Mouse (Mus musculus) right cerebral cortex, postnatal 14 days (tissue): ENCODE measurements at regions not wholly inside any gene's neighbourhood (a gene's known extent, or its start where the extent isn't known, plus 50 kb on each side); places are given as distances from the start of the nearest gene placed in this dataset.

Experiments
- DNase-seq: peaks from one replicate; pipeline ENCODE4 v3.0.0; 2022

DNA sequence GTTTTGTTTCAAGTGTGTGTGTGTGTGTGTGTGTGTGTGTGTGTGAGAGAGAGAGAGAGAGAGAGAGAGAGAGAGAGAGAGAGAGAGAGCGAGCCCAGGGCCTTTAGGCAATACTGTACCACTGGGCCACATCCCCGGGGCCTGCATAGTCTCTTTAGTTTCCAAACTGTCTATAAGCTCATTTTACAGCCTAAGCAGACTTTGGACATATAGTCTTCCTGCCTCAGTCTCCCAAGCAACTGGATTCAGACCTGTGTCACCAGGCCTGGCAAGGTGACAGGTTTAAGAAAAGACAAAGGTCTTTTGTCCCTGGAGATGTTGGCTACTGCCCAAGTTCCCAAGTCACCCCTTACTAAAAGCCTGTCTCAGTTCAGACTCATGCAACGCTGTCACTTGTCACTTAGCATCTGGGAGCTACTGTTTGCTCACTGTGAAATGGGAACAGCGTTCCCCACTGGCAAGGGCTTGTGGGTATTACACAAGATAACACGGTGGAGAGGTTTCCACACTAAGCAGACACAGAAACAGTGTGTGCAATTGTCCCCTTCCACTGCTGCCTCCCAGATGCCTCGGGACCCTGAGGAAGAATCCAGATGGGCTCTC is 113.6 kb upstream of the Irf2bp2 start:
- no peak for DNase-seq

DNA sequence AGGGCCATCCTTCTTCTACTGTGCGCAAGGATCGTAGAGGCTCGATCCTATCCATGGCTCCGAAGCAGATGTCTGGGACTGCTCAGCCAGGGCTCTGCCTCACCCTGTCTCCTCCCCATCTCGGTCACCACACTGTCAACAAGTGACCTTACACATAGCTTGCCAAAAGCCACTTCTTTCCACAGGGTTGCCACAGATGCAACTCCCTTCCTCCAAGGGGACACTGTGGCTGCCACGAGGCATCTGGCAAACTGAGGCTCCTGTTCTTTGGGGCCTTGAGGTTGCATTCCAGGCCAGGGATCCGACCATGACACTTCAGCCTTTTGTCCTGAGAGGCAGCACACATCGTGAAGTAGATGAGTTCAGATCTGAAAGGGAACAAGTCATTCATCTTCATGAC is 112.5 kb upstream of the Irf2bp2 start:
- no peak for DNase-seq

DNA sequence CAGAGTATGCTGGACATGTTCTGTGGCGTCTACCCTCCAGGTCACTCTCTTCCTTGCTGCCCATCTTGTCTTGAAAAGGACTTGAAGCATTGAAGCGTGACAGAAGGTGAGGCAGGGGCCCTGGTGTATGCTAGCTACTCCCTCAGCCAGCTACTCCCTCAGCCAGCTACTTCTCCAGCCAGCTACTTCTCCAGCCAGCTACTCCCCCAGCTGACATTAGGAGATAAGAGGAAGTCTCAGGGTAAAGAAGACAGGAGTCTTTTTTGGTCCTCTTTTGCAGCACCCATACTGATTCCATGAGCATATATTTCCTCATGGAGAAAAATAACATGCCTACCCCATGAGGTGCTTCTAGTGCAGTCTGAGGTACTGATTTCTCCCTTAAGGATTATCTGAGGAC is 111.6 kb upstream of the Irf2bp2 start:
- no peak for DNase-seq

DNA sequence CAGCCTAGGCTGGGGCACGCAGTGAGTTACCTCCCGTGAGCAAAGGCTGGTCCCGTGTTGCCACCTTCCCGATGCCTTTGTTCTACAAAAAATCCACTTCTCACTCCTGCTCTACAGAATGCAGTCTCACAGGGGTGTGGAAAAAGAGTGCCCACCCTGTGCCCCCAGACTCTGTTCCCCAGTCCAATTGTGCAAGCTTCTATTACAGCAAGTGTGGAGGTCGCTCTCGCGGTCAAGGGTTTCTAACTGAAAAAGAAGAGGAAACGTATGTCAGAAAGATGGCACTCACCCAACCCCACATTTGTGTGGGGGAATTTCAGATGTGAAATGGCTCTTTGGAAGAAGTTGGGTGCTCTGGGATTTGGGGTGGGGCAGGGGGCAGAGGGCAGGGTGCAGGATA is 110.9 kb upstream of the Irf2bp2 start:
- DNase-seq, result no peak

DNA sequence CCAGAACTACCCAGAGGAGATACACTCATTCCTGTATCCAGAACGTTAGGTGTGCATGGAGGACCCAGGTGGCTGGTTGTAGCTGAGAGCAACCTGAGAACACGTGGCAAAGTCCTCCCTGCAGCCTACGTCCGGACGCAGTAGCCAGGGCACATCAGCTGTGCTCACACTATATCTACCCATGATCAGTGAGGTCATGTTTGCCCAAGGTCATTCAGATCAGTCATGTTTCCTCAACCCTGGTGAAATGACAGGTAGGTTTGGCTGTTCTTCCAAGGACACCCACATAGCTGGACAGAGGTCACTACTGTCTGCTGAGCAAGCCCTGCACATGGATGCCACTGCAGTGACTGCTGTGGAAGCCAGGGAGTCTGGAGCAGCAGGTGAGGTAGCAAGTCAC is 109.8 kb upstream of the Irf2bp2 start:
- no peak for DNase-seq

DNA sequence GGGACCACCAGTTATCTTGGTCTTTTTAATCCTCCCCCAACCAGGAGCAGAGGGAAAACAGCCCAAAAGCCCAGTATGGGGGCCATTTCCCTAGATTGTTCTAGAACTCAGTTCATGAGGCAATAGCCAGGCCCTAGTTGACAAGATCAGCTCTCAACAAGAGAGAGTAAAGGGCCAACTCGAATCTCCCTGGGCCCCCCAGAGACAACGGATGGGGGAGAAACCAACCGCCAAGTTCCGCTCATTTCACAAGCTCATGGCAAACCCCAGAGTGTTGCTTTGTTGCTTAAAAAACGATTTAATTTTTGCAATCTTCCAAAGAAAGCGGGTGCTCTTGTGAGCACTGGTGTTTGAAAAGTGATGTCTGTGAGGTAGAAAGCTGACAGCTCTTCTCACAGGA is 108.5 kb upstream of the Irf2bp2 start:
- DNase-seq, result no peak

DNA sequence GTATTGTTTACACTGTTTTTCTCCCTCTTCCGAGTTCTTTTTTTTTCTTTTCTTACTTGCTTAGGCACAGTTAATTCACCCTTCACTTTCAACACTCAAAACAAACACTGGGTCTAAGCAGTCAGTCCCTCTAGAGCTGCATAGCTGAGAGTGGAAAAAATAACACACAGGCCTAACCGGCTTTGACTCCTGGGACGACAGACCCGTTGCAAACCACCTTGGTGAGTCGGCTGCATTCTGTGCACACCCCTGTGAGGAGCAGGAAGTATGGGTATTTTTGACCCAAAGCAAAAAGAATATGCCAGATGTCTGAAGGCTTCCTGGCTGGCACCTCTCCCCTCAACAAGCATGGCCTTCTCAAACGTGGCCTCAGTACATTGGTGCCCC is 105.6 kb upstream of the Irf2bp2 start:
- DNase-seq, result no peak

DNA sequence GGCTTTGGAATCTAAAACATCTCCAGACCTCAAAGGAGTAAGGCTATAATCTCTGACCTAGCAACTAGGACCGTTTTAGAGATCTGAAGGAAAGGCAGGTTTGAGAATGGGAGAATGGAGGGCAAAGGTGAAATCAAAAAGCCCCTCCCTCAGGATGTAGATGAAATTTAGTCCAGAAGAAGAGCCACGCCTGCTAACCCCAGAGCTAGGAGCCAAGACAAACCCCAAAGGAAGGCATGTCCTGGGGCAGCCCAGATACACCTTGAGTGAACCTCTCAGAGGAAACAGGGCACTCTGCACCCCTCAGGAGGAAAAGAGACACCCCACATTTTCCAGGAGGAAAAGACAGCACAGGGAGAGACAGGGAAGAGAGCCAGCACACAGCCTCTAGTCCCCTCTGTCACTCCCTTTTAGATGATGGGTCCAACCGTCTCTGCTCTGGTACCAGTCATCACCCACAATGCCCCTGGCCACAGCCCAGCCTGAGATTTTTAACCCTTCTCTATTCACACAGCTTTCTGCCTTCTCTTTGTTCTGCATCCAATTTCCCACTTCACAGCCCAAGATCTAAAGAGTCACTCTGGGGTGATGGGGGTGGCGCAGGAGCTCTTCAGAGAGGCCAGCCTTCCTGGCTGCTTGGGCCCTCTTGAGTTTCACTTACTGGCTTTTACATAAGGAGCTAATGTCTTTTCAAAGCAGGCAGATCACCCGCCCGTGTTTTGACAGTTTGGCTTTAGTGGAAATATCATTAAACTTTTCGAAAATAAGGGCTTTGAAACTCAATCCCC is 105.0 kb upstream of the Irf2bp2 start:
- no peak for DNase-seq

DNA sequence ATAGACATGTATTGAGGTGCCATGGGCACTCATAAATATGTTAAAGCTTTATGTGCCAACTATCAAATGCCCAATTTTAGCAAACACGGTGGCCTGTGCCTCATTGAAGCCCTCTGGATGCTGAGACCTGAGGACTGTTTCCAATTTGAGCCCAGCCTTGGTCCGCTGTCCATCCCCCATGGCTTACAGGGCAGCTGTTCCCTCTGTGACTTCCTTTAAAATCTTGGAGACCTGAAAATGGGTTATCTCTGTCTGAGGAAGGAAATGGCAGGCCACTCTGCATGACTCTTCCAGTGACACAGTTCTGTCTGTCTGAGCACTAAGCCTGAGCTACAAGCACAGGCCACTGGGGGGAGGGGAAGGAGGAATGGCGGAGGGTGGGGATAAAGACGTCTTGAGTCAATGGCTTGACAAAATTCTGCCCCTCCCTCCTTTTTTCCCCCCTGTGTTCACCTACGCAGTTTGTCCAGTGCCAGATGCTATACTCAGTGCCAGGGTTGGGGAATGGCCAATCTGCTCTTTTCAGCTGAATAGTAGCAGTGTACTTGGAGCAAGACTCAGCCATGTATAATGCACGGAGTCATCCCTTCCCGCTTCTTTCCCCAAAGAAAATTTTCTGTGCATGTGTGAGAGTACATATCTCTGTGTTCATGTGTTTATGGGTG is 102.7 kb upstream of the Irf2bp2 start:
- no peak for DNase-seq

DNA sequence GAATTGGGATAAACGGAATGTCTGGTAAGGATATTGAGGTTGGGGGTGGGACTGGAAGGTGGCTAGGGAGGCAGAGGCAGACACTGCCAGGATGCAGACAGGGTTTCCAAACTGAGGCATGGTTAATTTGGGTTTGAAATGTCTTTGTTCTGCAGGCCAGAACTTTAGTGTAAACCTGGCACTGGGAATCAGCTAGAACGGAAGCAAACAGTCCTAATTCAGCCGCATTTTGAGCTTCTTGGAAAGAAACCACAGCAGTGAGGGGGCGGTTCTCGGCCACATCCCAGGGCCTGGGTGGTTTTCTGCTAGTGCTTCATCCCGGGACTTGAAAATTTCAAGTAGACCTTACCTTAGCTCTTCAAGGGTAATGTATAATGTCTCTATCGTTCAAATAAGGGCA is 100.6 kb upstream of the Irf2bp2 start:
- peak; percentile 57 for DNase-seq

DNA sequence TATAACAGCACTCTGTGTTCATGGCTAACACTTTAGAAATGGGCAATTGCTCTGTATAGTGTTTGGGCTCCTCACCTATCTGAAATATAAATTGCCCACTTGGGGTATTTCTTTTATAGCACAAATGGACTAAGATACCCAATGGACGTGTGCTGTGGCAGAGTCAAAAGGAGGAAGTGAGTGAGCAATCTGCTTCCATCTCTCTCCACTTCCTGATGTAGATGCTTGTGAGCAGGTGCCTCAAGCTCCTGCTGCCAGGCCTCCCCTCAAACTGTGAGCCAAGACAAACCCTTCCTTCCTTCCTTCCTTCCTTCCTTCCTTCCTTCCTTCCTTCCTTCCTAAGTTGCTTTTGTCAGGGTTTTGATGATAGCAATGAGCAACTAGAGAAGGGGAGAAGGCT is 99.9 kb upstream of the Irf2bp2 start:
- no peak for DNase-seq

DNA sequence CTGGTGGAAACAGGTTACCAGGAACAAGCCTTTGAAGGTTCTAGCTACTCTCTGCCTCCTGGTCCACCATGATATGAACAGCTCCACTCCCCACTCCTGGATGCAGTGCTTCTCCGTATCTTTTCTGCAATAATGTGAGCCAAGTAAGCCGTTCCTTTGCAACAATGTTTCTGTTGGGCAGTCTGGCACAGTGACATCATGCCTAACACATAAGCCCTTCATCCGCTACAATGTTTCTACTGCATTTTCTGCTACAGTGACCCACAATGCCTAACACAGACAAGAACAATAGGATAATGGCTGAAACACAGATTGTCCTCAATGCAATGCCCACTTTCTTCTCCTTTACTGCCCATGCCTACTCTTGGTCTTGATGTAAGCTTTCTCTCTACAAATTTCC is 98.9 kb upstream of the Irf2bp2 start:
- no peak for DNase-seq

DNA sequence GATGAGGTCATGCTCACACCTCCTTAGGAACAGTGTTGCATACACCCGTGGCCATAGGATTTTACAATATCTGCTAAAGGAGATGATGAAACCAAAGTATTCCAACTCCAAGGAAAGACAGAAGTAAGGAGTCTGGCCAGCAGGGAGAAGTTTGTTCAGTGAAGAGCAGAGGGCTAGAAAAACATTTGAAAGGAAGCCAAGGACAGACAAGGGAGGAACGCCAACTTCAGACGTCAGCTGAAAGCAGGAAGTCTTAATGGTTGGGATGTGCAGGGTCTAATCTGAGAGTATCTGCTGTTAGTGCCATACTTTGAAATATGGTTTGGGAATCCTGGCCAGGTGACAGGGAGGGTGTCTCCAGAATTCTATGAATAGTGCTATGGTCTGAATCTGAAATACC is 98.5 kb upstream of the Irf2bp2 start:
- no peak for DNase-seq

DNA sequence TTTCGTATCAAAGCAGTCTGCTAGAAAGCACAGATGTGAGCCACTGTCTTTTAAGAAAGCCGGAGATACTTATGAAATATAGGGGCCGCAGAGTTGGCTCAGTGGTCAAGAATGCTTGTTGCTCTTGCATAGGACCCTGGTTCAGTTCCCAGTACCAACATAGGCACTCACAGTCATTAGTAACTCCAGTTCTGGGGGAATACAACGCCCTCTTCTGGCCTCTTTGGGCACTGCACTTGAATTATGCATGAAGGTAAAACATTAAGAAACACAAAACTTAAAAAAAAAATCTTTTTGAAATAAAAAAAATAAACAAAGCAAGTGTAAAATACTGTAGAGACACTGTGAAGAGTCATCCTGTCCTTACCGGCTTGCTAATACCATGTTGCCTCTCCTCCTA is 94.7 kb upstream of the Irf2bp2 start:
- no peak for DNase-seq

DNA sequence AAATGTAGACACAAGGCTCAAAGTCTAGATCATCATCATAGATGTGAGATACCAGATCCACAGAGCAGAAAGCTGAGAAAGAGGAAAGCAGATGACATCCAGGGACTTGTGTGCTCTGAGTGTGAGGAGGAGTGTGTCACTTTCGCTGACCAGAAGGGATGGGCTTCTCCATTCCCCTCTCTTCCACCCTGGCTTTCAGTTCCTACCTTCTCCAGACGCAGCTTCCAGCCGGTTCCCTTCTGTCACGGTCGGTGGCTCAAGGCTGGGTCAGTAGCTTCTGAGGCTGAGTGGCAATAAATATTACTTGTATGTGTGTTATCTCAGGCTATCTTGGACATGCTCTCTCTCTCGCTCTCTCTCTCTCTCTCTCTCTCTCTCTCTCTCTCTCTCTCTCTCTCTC is 94.2 kb upstream of the Irf2bp2 start:
- DNase-seq, result no peak

DNA sequence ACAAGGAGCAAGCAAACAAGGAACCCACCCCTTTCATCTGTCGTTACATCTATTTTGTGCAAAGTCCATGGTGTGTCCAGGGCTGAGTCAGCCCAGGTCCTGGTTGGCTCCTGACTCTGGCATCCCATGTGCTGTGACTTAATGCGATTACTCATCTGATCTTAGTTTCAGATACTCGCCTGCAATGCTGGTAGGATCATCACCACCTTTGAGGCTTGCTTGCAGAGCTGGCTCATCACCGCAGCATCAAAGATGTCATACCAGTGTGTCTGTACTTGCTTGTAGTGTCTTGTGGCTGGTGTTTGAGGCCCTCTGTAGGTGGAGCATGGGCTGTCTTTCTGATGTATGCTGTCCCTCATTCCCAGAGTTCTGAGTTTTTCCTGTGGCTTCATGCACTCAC is 93.0 kb upstream of the Irf2bp2 start:
- DNase-seq, result no peak

DNA sequence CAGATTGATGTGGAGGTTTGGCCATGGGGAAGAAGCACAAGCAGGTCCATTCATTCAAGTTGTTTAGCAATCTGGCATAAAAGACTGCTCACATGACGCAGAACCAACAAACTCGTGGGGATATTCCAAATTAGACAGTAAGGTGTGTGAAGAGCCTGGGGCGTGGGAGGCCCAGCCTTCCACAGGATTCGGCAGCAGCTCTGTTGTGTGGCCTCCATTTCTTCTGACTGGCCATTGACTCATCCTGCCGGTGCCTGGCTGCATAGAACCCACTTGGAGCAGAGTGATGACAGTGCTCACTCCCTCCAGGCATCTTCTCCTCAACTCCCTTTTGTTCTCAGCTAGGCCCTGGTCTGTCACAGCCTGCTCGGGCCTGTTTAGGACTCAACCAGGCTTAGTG is 91.6 kb upstream of the Irf2bp2 start:
- DNase-seq, result no peak

DNA sequence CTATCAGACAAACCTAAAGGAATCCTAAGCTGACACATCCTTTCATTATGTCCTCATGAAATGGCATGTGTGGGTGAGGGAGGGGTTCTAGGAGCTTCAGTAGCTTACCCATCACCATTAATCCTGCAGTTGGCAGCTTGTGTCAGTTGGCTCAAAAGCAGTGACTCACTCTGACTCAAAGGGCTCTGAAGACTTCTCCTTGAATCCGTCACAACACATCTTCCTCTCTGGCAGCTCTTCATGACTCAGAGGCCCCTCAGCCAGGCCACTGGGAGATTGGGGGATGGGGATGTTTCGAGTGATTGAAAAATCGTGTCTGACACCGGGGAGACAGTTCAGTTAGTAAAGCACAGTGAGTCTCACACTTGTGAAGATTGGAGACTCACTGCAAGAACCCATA is 90.2 kb upstream of the Irf2bp2 start:
- no peak for DNase-seq

DNA sequence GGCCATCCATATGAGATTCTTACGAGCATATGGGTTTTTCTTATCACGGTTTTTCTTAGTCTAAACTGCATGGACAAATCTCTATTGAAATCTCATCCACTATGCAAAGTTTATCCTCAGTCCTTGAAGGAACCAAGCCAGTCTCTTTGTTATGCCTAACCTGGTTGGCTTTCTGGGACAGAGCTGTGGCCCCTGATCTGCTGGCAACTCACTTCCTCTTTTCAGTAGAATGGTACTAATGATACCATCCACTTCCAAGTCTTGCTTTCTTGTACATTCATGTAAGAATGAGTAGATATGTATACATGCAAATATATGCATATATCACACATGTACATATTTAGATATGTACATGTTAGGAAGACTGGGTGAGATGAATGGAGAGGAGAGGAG is 89.8 kb upstream of the Irf2bp2 start:
- no peak for DNase-seq

DNA sequence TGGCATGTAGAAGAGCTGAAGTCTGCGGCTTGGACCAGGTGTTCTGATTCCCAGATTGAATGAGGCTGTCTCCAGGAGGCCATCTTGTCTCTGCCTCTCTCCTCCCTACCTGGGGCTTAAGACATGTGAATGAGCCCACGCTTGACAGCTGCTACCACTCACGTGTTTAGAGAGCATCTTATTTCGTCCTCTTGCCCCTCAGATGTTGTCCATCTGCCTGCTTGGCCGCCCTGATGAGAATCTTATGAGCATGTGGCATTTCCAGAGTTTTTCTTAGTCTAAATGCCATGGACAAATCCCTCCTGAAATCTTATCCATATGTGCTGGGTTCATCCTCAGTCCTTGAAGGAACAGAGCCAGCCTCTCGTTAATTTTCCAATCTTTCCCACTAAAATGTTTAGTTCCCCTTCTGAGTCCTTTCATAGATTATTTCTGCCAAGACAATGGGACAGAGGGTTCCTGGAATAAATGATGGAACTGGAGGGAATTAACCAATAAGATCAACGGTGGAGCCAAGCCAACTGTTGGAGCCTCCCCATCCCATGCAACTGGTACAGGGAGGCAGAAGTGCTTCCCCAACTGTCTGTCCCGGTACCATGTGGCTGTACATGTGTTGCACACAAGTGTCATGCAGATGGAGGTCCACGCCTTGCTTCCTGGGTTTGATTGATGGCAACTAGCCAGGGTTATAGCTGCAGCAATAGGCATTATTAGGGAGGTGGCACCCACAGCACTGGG is 89.2 kb upstream of the Irf2bp2 start:
- no peak for DNase-seq

DNA sequence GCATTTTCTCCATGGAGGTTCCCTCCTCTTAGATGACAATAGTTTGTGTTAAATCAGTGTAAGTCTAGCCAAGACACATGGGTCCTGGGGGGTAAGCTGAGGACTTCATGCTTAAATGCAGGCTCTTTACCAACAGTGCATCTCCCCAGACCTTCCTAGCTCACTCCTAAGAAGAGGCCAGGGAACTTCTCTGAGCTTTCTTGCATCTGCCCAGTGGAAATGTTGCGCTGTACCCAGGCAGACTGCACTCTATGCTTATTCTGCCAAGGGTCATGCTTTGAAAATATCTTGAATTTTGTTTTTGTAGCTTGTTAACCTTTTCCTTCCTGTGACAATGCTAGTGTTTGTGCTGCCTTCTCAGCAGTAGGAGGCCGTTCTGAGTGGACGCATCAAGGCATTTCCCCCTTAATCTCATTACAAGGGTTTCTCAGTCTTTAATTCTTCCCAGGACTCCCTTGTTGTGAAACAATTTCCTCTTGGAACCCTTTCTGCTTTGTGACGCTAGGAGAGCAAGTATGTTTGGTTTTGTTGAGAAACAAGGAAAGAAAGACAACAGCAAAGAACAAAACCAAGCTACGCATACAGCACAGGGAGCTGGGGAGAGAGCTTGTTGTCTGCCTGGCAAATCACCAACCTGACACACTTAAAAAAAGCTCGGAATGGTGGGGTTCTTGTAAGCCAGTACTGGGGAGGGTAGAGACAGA is 88.3 kb upstream of the Irf2bp2 start:
- DNase-seq, result no peak

DNA sequence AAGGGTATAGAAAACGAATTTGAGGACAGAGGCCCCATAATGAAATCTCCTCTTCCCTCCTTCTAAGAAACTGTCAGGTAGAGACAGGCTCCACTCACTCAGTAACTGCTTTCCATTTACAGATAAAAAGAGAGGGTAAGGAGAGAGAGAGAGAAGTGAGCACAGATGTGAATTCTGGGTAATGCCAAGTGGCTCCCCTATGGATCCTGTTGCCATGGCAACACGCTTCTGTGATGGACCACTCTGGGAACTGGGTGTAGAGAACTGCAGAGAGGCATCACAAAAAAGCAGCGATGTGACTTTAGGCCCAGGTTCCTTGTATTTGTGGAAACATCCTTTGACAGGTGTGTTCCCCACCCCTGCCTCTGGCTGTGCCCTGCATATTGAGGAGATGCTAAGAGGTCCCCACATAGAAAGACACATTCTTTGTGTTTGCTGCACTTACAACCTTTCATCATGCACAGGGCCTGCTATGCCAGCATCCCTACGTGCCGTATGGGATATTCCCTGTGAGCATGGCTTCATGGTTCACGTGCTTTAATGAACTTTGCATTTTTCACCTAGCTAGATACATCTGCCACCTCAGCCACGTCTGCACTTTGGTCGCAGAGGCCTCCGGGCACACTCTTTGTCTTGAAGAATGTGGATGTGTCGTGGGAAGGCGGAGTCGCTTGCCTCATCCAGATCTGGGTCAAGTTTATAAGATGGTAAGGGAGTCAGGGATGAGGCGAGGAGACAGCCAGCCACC is 84.4 kb upstream of the Irf2bp2 start:
- DNase-seq, result no peak
